In genomic region chr4:62619232-62619964, GRCm38 (mm10) we compare ENCODE assay signal across 8 mouse cellular contexts. TPM values are rescaled to one million over a fixed set of nuclear protein-coding genes. Genes with fewer than 3 reads are reported as not detected.
DNase-seq lines count a peak whose midpoint lies in the region; ATAC-seq lines count a peak whose summit lies in the region.

No protein-coding gene starts in this region.

- H3K27ac ChIP-seq in embryonic facial prominence, embryonic 10.5 days (replicated peaks) = peak overlapping the region; percentile 73

- peak overlapping the region; percentile 31 for H3K4me3 ChIP-seq in embryonic facial prominence, embryonic 10.5 days

- no peaks in the 10 kb centered on the region for H3K36me3 ChIP-seq in embryonic facial prominence, embryonic 10.5 days (replicated peaks)

- peak; percentile 75 for ATAC-seq in frontal cortex, adult (ENCODE audit: low TSS enrichment)

- H3K27me3 ChIP-seq in embryonic facial prominence, embryonic 10.5 days (replicated peaks; ENCODE audit: low read depth, poor library complexity, severe bottlenecking) = no peaks in the 10 kb centered on the region

- no peaks in the 10 kb centered on the region for H3K9me3 ChIP-seq in embryonic facial prominence, embryonic 10.5 days

- H3K4me1 ChIP-seq in embryonic facial prominence, embryonic 10.5 days = peaks cover 55% of the 10 kb centered on the region

- 30% methylated on average over 16 of the region's 16 CpGs for WGBS in embryonic facial prominence, embryonic 10.5 days

- DNase-seq in frontal cortex, postnatal 14 days (ENCODE audit: low spot score in 2 of 2) = no peak
- peak; percentile 53 for DNase-seq in embryonic facial prominence, embryonic 10.5 days (ENCODE audit: low spot score)
- peak; percentile 70 to 73 for DNase-seq in heart, postnatal 10 days
- peak; percentile 83 for DNase-seq in kidney, postnatal 14 days
- peak; percentile 85 for DNase-seq in lung, postnatal 36 days
- DNase-seq in yolk sac, embryonic 10.5 days (ENCODE audit: low spot score) = peak; percentile 24
- no peak for DNase-seq in cerebellum, adult 8-10 months

- intact Hi-C loops in heart, postnatal 10 days (cut with DNase I) = loop anchor here (2.0 kb wide), 1 partner anchor 57 kb away; no protein-coding TSS in a partner anchor

RNA-seq across cellular contexts. Expression of gene Rgs3, which starts 59.8 kb away (rescaled TPM):
- 35.4 and 35.5 TPM in 2 replicates for polyA plus RNA-seq in embryonic facial prominence, embryonic 10.5 days (2016; fragmentation: Nextera tagmentation; extraction: Ambion mirVana)
- total RNA-seq in heart, postnatal 10 days (2021) = 10 to 100 TPM; 51.1 to 60.0 TPM

Comparison
In these comparisons a context has a peak if more than half of its experiments do, and no peak if none do; other contexts are left out.
1. DNase-seq: peak in embryonic facial prominence, embryonic 10.5 days (single experiment), heart, postnatal 10 days (2 of 2), kidney, postnatal 14 days (single experiment), lung, postnatal 36 days (single experiment) and yolk sac, embryonic 10.5 days (single experiment); none in frontal cortex, postnatal 14 days (0 of 2) and cerebellum, adult 8-10 months (single experiment).